Mouse (Mus musculus): ENCODE measurements around the gene Dnajc1.

DNA sequence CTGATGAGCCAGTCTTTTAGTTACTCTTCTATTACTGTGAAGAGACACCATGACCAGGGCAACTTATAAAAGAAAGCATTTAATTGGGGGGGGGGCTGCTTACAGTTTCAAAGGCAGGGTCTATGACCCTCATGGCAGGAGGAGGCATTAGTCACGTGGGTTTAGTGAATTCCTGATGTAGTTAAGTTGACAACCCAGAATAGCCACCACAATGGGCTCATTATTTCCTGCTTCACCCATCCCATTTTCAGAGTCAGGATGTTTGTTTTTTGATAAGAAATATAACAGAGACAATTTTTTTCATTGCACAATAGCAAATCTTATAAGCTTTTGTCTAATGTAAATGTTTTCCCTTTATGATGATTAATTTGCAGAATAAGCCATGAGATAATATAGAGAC is 217.4 kb downstream of the Dnajc1 start:
- TF ChIP-seq CTCF (IDR thresholded peaks at IDR 0.05; ENCODE audit: borderline replicate concordance, control insufficient read depth, extremely low read depth, insufficient read depth, low read length, poor library complexity): no peak
- no peak for TF ChIP-seq POLR2A (IDR thresholded peaks at IDR 0.05; ENCODE audit: control insufficient read depth, extremely low read depth, insufficient read depth, low read length, poor library complexity)
